Mouse (Mus musculus): ENCODE data around the gene Vcam1. TPM values are rescaled to one million over a fixed set of nuclear protein-coding genes. Genes with fewer than 3 reads are reported as not detected.

The Vcam1 gene
- total and polyA plus RNA-seq, 2 experiments from 2014 or later, result 49.3 to 62.4 TPM

- WGBS, result 49% methylated on average over 7 of the region's 7 CpGs
- TF ChIP-seq EP300 (IDR thresholded peaks at IDR 0.05; ENCODE audit: low read depth), result no peak
- TF ChIP-seq CTCF (IDR thresholded peaks at IDR 0.05; ENCODE audit: low read depth), result peak; percentile 36
Measured at GRCm38 (mm10) chr3:116080939-116081676, 48.4 kb downstream of the Vcam1 start.

DNA sequence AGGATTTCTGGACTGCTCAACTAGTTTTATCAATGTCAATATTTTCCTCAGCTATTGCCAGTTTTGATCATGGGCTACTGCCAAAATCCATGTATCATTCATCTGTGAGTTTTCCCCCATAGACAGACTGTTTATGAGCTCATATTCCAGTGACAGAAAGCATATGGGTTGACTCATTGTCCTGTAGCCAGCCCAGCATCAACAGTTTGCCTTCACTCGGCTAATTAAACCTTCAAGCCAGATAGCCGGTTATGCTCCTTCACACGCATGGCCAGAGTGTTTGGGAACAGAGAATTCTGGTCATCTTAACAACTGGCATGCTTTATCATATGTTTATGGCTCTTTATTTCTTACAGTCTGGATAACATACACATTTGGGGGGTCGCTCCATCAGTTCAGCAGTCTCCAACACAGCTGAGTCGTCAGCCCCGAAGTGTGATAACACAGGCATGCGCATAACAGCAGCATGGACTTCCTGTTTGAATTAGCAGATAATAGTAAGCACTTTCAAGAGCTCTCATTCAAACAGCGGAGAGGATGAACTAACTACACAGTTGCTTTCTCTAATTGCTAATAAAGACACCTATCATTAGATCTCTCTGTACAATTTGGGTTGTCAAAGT is 49.2 kb downstream of the Vcam1 start:
- Histone ChIP-seq H3K4me3 (ENCODE audit: low read depth, low read length) (0 out of 2 replicates have a peak overlapping the region, but pooled peaks have one; percentile 1), H3K9ac (replicated peaks; ENCODE audit: low read depth, low read length) (no peak overlapping the region), H3K36me3 (replicated peaks; ENCODE audit: control insufficient read depth, insufficient read depth, low read length) (no peaks in the 10 kb centered on the region), H3K4me2 (ENCODE audit: low read depth, low read length) (peak overlapping the region; percentile 48), H3K4me1 (ENCODE audit: control insufficient read depth, insufficient read depth) (peaks cover 10% of the 10 kb centered on the region; the same call in 1 of the 2 replicates), H3K9me3 (replicated peaks; ENCODE audit: control insufficient read depth, low read length) (no peaks in the 10 kb centered on the region), H3K27ac (ENCODE audit: low read depth) (no peak overlapping the region), H3K27me3 (ENCODE audit: control insufficient read depth, insufficient read depth, low read length) (no peaks in the 10 kb centered on the region)
- WGBS, result 17% methylated on average over 8 of the region's 8 CpGs
- DNase-seq (ENCODE audit: low spot score) (peak; percentile 29), ATAC-seq (ENCODE audit: insufficient read depth, low read depth) (peak; percentile 44)
- no peak for TF ChIP-seq EP300 (IDR thresholded peaks at IDR 0.05; ENCODE audit: low read depth)
- TF ChIP-seq CTCF (IDR thresholded peaks at IDR 0.05; ENCODE audit: low read depth), result no peak

More at GRCm38 (mm10) chr3:116080939-116081676, 48.4 kb downstream of the Vcam1 start:
- no peaks in the 10 kb centered on the region for H3K27me3 ChIP-seq (ENCODE audit: control insufficient read depth, insufficient read depth, low read length)
- H3K27ac ChIP-seq (ENCODE audit: low read depth), result peak overlapping the region; percentile 53; the same call in 1 of the 2 replicates
- no peak overlapping the region for H3K4me3 ChIP-seq (ENCODE audit: low read depth, low read length)
- peak overlapping the region; percentile 48 for H3K4me2 ChIP-seq (ENCODE audit: low read depth, low read length)
- H3K9me3 ChIP-seq (replicated peaks; ENCODE audit: control insufficient read depth, low read length), result no peaks in the 10 kb centered on the region
- ATAC-seq (ENCODE audit: insufficient read depth, low read depth) (no peak), DNase-seq (ENCODE audit: low spot score) (peak; percentile 39)
- H3K9ac ChIP-seq (replicated peaks; ENCODE audit: low read depth, low read length), result no peak overlapping the region
- no peaks in the 10 kb centered on the region for H3K36me3 ChIP-seq (replicated peaks; ENCODE audit: control insufficient read depth, insufficient read depth, low read length)
- H3K4me1 ChIP-seq (ENCODE audit: control insufficient read depth, insufficient read depth), result peaks cover 10% of the 10 kb centered on the region; the same call in 1 of the 2 replicates

DNA sequence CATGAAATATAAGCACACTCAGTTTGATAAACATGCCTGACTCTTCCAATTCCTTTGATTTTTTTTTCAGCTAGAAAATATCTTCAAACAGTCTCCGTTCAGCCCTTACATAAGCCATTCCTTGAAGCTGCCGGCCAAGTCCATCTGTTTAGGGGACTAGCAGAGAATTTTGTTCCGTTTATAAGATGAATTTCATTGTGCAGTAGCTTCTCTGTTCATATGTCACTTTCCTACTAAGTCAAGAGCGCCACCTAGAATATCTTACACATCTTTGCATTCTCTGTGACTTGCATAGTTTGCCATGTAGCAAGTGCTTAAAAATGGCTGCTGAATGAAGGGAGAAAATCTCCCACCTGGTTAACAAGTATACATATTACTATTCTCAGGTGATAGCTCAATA is 51.0 kb downstream of the Vcam1 start:
- ATAC-seq (ENCODE audit: insufficient read depth, low read depth), result no peak
- no peaks in the 10 kb centered on the region for H3K27me3 ChIP-seq (ENCODE audit: control insufficient read depth, insufficient read depth, low read length)
- no peak overlapping the region for H3K27ac ChIP-seq (ENCODE audit: low read depth)
- H3K9ac ChIP-seq (replicated peaks; ENCODE audit: low read depth, low read length), result no peak overlapping the region
- H3K9me3 ChIP-seq (replicated peaks; ENCODE audit: control insufficient read depth, low read length), result no peaks in the 10 kb centered on the region
- TF ChIP-seq EP300 (IDR thresholded peaks at IDR 0.05; ENCODE audit: low read depth), result no peak
- TF ChIP-seq CTCF (IDR thresholded peaks at IDR 0.05; ENCODE audit: low read depth), result peak; percentile 39
- DNase-seq (ENCODE audit: low spot score), result peak; percentile 32
- H3K4me1 ChIP-seq (ENCODE audit: control insufficient read depth, insufficient read depth), result peaks cover 13% of the 10 kb centered on the region; the same call in 1 of the 2 replicates
- H3K36me3 ChIP-seq (replicated peaks; ENCODE audit: control insufficient read depth, insufficient read depth, low read length), result no peaks in the 10 kb centered on the region
- no peak overlapping the region for H3K4me3 ChIP-seq (ENCODE audit: low read depth, low read length)
- 62% methylated on average over 4 of the region's 4 CpGs for WGBS
- H3K4me2 ChIP-seq (ENCODE audit: low read depth, low read length), result no peak overlapping the region

DNA sequence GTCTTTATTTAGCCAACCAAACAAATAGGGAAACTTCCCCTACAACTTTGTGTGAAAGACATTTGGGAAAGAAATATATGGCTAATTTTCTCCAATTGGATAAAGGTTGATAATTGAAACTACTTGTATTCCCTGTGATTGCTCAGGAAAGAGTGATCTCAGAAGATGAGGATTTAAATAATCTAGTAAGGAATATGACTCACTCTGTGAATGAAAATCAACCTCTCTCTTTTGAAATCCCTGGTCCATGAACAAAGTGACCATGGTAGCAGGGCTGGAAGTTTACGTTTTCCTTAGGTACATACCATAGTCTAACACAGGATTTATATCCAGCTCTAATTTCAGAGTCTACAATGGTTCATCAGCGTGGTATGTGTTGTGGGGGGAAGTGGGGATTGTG is 52.7 kb downstream of the Vcam1 start:
- no peak overlapping the region for H3K4me2 ChIP-seq (ENCODE audit: low read depth, low read length)
- H3K27ac ChIP-seq (ENCODE audit: low read depth), result no peak overlapping the region
- no peaks in the 10 kb centered on the region for H3K27me3 ChIP-seq (ENCODE audit: control insufficient read depth, insufficient read depth, low read length)
- H3K36me3 ChIP-seq (replicated peaks; ENCODE audit: control insufficient read depth, insufficient read depth, low read length), result no peaks in the 10 kb centered on the region
- TF ChIP-seq EP300 (IDR thresholded peaks at IDR 0.05; ENCODE audit: low read depth) (no peak), CTCF (IDR thresholded peaks at IDR 0.05; ENCODE audit: low read depth) (no peak)
- WGBS, result 89% methylated on average over 2 of the region's 2 CpGs
- no peak for ATAC-seq (ENCODE audit: insufficient read depth, low read depth)
- no peaks in the 10 kb centered on the region for H3K9me3 ChIP-seq (replicated peaks; ENCODE audit: control insufficient read depth, low read length)
- no peak for DNase-seq (ENCODE audit: low spot score)
- H3K4me1 ChIP-seq (ENCODE audit: control insufficient read depth, insufficient read depth), result peaks cover 17% of the 10 kb centered on the region
- no peak overlapping the region for H3K9ac ChIP-seq (replicated peaks; ENCODE audit: low read depth, low read length)
- no peak overlapping the region for H3K4me3 ChIP-seq (ENCODE audit: low read depth, low read length)

GRCm38 (mm10) chr3:116072584-116072983 is 56.9 kb downstream of the Vcam1 start:
- H3K9me3 ChIP-seq (replicated peaks; ENCODE audit: control insufficient read depth, low read length), result no peaks in the 10 kb centered on the region
- peak; percentile 75 for ATAC-seq (ENCODE audit: insufficient read depth, low read depth)
- WGBS, result 24% methylated on average over 2 of the region's 2 CpGs

More at GRCm38 (mm10) chr3:116072584-116072983, 56.9 kb downstream of the Vcam1 start:
- TF ChIP-seq EP300 (IDR thresholded peaks at IDR 0.05; ENCODE audit: low read depth) (0 out of 2 replicates have a peak, but pooled peaks have one; percentile 34), CTCF (IDR thresholded peaks at IDR 0.05; ENCODE audit: low read depth) (no peak)
- Histone ChIP-seq H3K36me3 (replicated peaks; ENCODE audit: control insufficient read depth, insufficient read depth, low read length) (no peaks in the 10 kb centered on the region), H3K4me1 (ENCODE audit: control insufficient read depth, insufficient read depth) (peaks cover 11% of the 10 kb centered on the region; the same call in 1 of the 2 replicates), H3K27me3 (ENCODE audit: control insufficient read depth, insufficient read depth, low read length) (no peaks in the 10 kb centered on the region), H3K4me3 (ENCODE audit: low read depth, low read length) (no peak overlapping the region), H3K9ac (replicated peaks; ENCODE audit: low read depth, low read length) (no peak overlapping the region), H3K27ac (ENCODE audit: low read depth) (peak overlapping the region; percentile 65), H3K4me2 (ENCODE audit: low read depth, low read length) (no peak overlapping the region)
- DNase-seq (ENCODE audit: low spot score), result peak; percentile 70

Measured in heart, postnatal 0 days (tissue).